Mouse (Mus musculus) ES-E14 (cell line): ENCODE measurements around the gene Vmn1r4.

Experiments used
- CHD2 ChIP-seq: IDR thresholded peaks from 2 replicates; pipeline ENCODE4 v1.6.1; 2014; ENCODE audit warnings: mild to moderate bottlenecking, low read depth, low read length, inconsistent platforms
- ZC3H11A ChIP-seq: IDR thresholded peaks from 2 replicates; pipeline ENCODE4 v1.6.1; 2012; ENCODE audit warnings: low read depth, mild to moderate bottlenecking, inconsistent platforms, low read length, borderline replicate concordance

GRCm38 (mm10) chr6:56932464-56932863 is 8.6 kb downstream of the Vmn1r4 start:
- TF ChIP-seq CHD2 (no peak), ZC3H11A (no peak)
